Mouse (Mus musculus) heart, adult 2 months (tissue): ENCODE data around the gene Dpt.

Experiments
- CTCF ChIP-seq: fragments of 200-600 bp; IDR thresholded peaks from 2 replicates; pipeline ENCODE4 v1.8.1; 2022; ENCODE audit warnings: antibody characterized with exemption, mild to moderate bottlenecking, moderate library complexity
- EP300 ChIP-seq: fragments of 200-500 bp; IDR thresholded peaks from 2 replicates; pipeline ENCODE4 v1.6.1; 2011; ENCODE audit warnings: low read depth, low read length, control low read depth; ENCODE audit not compliant: insufficient read depth
- POLR2A ChIP-seq: fragments of 200-500 bp; IDR thresholded peaks from 2 replicates; pipeline ENCODE4 v1.6.1; 2011; ENCODE audit warnings: mild to moderate bottlenecking, low read depth, low read length, control low read depth; ENCODE audit not compliant: insufficient read depth

GRCm38 (mm10) chr1:164797746-164798285, 1.4 kb downstream of the Dpt start:
- TF ChIP-seq CTCF (no peak), POLR2A (no peak), EP300 (no peak)
